Mouse (Mus musculus): ENCODE measurements around the gene Ttll9.
A peak's percentile ranks its signal among the peaks of the same experiment; 100 is the strongest.

Ttll9 gene

GRCm38 (mm10) chr2:153052700-153053351 is 90.5 kb downstream of the Ttll9 start:
- DNase-seq = peak; percentile 67 to 70

DNA sequence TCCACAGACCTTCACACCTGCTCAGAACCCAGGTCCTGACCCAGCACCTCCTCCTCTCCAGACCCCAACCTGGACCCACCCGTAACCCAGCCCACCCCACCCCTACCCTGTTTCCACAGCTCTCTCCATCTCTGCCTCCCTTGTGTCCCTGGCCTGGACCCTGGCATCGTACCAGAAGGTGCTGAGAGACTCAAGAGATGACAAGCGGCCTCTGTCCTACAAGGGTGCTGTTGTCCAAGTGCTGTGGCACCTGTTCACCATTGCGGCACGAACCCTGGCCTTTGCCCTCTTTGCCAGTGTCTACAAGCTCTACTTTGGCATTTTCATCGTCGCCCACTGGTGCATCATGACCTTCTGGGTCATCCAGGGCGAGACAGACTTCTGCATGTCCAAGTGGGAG is 91.6 kb downstream of the Ttll9 start:
- DNase-seq = no peak

DNA sequence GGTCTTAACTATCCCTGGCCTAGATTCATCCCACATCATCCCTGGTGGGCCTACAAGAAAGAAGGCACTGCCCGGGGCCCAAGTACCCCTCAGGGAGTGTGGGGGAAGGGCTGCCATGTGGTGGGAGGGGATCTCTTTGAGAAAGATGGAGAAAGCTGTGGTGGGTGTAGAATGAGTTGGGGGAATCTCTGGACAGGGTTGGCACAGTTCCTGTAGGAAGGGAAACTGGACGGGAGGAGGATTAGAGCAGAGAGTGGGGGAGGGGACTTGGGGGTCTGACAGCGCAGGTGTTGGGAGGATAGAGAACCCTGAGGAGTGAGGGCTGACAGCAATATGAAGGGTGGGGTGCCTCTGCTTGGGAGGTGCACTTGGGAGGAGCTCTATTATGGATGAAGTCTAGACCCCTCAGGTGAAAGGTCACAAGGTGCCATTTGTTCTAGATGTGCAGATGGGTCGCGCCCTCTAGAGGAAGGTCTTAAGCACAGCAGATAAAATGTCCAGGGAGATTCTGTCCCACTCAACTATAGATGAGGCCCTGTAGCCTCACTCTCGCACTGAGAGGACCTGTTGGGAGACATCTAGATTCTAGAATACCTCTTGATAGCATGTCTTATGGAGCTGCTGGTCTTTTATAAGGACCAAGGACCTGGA is 93.1 kb downstream of the Ttll9 start:
- DNase-seq = peak in 1 of 2 experiments; percentile 31
